Mouse (Mus musculus) common myeloid progenitor, adult 5-6 weeks (primary cell): ENCODE results near the gene L1cam. TPM values are rescaled to one million over a fixed set of nuclear protein-coding genes. Genes with fewer than 3 reads are reported as not detected.

Source experiments
- total RNA-seq: library from RNA; stranded (forward); fragments of 200-1000, 187-1606 nt; gene quantifications from 2 replicates; pipeline ENCODE4 v1.2.3, GENCODE M21; 2017

The L1cam gene
- total RNA-seq, 1 experiment from 2014 or later, result 0.37 TPM

Other genes starting within 250 kb of the L1cam start
- gene Pnck, start 236.0 kb downstream of the L1cam start, total RNA-seq, result 0.18 and 2.0 TPM in 2 replicates
- gene Slc6a8, start 223.0 kb downstream of the L1cam start, total RNA-seq, result 0.15 and 0.50 TPM in 2 replicates
- gene Bcap31, start 179.9 kb downstream of the L1cam start, total RNA-seq, result 169 and 218 TPM in 2 replicates
- gene Abcd1, start 179.5 kb downstream of the L1cam start, total RNA-seq, result 12.0 and 16.9 TPM in 2 replicates
- 0.34 TPM in 1 of 2 replicates, not detected in the other for gene Plxnb3, start 139.0 kb downstream of the L1cam start, total RNA-seq
- not detected in 2 replicates for gene Srpk3, start 121.7 kb downstream of the L1cam start, total RNA-seq
- gene Idh3g, start 109.2 kb downstream of the L1cam start, total RNA-seq, result 218 and 225 TPM in 2 replicates
- gene Ssr4, start 109.1 kb downstream of the L1cam start, total RNA-seq, result 150 and 166 TPM in 2 replicates
- gene Pdzd4, start 71.1 kb downstream of the L1cam start, total RNA-seq, result 3.7 and 5.1 TPM in 2 replicates
- gene Avpr2, start 4.0 kb downstream of the L1cam start, total RNA-seq, result 0.23 TPM in 1 of 2 replicates, not detected in the other
- gene Arhgap4, start 25.8 kb upstream of the L1cam start, total RNA-seq, result 22.7 and 28.2 TPM in 2 replicates
- 108 and 152 TPM in 2 replicates for gene Naa10, start 25.8 kb upstream of the L1cam start, total RNA-seq
- gene Renbp, start 34.7 kb upstream of the L1cam start, total RNA-seq, result 10.2 and 14.4 TPM in 2 replicates
- 73.4 and 91.9 TPM in 2 replicates for gene Hcfc1, start 70.3 kb upstream of the L1cam start, total RNA-seq
- gene Irak1, start 127.8 kb upstream of the L1cam start, total RNA-seq, result 42.8 and 54.9 TPM in 2 replicates
- gene Opn1mw, start 231.4 kb upstream of the L1cam start, total RNA-seq, result not detected in 2 replicates
- 16.9 and 26.2 TPM in 2 replicates for gene Mecp2, start 239.3 kb upstream of the L1cam start, total RNA-seq